Mouse (Mus musculus) embryo, embryonic 9.5 days (tissue): ENCODE measurements around the gene Dock10.
"Not testable (repeated sequence)": the region's sequence is repeated elsewhere in the genome, so short reads cannot be mapped to it uniquely, and the experiment has no call there.

Experiments
- DNase-seq: peaks from one replicate; pipeline ENCODE4 v3.0.0-alpha.2; 2017; ENCODE audit errors: extremely low spot score

Gene Dock10

DNA sequence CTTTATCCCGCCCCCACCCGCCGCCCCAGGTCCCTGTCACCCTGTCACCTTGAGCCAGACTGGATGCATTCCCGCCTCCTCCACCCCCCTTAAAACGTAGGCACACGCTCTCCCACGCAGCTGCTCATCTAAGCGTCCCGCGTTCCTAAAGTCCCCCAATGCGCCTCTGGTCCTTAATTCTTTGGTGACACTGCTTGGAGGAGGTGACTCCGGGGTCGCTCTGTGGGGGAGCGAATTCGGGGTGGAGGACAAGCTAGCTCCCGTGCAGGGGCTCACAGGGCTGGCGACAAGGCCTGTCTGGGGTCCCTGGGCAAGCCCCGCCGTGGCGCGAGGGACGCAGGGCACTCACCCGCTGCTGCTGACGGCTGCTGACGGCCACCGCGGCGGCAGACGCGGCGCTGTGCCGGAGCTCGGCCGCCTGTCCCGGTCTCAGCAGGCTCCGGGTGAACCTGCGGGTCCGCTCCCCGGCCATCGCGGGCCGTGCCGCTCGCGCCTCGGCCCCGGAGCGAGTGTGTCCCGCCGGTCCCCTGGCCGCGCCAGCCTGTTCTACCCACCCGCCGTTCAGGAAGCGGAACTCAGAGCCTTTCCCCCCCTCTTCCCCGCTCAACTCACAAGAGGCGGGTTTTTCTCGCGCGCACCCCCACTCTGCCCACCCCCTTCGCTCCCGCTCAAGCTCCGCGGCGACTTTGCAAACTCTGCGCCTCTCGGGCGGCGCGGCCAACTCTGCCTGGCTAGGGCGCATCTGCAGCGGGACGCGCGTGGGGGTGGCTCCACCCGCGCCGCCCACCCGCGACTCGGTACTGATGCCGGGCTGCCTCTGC lies at the start of gene Dock10:
TSS of gene Dock10 (minus strand) at position 551 of the 821 bp plus-strand sequence.
- DNase-seq = peak; percentile 62

DNA sequence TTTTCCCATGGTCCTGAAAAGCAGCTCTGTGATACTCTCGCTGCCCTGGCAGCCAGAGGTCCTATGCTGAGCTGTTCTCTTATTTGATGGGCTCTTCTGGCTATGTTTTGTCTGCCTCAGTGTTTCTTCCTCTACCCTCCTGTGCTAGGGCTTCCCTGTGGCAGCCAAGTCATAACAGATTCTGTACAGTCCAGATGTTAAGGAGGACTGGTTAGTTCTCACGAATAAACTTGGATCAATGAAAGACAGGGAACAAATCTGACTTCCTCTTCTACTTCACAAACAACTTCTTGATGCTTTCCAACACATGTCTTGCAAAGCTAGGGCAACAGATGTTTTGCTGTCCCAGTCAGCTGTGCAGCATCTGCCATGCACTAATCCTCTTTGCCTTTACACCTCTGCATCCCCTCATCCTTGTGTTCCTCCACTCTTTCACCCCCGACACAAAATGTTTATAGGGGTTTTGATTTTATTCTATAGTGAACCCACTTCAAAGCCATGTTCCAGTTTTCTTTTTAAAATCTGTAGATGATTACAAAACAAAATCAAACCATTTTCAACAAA lies 48.6 kb upstream of the Dock10 start:
- no peak for DNase-seq

DNA sequence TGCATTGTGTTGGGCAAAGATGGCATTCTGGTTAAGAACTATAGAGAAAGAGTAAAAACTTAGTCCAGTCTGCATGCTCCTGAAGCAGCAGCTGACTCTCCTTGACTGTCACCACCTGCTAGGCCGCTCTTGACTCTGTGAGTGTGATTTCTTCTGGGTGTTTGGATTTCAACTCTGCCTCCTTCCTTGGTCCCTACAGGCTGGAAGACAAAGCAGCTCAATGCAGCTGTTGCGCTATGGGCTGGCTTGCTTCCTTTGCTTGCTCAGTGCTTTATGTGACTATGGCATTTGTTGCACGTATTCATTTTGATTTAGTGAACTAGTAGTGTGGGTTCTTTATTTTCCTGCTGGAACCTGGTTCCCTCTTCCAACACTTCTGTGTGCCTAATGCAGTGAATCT lies 43.7 kb upstream of the Dock10 start:
- DNase-seq = no peak

DNA sequence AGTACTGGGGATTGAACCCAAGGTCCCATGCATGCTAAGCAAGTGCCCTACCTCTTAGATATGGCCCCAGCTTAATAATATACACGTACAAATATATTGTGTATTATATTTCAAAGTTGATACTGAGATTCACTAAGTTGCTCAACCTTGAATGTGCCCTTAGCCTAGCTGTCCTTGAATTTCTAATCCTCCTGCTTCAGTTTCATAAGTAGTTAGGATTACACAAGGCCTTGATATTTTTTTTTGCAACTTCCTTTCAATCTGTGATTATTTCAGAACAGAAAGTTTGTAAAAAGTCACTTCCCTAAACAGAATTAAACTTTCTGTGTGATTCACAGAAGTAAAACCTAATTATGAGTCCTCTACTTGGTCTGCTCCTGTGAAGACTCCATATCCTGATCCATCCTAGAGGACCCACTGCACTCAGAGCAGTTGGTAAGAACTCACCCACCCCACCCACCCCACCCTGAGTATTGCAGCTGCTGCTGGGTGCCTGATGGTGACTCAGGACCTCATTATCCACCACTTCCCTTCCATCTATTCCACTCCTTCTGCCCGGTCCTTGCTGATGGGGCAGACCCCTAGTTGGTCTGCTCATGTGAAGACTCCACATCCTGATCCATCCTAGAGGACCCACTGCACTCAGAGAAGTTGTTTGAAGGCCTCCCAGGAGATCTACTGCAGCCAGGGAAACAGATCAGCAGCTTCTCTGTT lies 26.9 kb upstream of the Dock10 start:
- no peak for DNase-seq

DNA sequence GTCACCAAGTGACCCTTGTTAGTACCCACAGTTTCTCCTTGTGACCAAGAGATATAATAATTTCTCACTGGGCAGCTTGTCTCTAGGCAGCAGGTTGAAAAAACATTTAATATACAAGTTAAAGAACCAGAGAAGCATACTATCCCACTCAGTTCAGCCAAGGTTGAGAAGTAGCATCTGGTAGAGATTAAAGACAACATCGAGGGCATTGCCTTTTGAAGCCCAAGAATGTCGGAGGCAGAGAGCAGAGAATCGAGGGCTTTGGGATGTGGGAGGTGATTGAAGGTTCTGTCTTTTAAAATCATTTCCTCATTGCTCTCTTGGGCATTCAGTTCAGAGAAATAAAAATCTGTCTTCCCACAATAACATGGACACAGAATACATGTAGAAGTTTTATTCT lies 25.8 kb upstream of the Dock10 start:
- DNase-seq = no peak

DNA sequence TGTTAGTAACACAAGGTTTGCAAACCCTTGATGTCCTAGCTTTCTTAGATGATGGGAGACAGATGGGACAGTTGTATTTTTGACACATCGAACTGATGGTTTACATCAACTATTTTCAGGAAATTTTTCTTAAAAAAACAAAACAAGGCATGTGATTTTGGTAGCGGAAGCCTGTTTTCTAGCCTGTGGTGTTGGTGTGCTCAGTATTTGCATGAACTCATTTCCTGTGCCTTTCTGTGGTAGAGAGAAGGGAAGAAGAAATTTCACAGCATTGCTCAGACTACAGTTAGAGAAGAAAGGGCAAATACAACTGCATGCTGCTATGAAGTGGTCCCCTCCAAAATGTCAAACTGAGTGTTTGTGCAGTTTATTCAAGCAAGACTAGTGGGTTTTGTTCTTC lies 7.2 kb upstream of the Dock10 start:
- no peak for DNase-seq

DNA sequence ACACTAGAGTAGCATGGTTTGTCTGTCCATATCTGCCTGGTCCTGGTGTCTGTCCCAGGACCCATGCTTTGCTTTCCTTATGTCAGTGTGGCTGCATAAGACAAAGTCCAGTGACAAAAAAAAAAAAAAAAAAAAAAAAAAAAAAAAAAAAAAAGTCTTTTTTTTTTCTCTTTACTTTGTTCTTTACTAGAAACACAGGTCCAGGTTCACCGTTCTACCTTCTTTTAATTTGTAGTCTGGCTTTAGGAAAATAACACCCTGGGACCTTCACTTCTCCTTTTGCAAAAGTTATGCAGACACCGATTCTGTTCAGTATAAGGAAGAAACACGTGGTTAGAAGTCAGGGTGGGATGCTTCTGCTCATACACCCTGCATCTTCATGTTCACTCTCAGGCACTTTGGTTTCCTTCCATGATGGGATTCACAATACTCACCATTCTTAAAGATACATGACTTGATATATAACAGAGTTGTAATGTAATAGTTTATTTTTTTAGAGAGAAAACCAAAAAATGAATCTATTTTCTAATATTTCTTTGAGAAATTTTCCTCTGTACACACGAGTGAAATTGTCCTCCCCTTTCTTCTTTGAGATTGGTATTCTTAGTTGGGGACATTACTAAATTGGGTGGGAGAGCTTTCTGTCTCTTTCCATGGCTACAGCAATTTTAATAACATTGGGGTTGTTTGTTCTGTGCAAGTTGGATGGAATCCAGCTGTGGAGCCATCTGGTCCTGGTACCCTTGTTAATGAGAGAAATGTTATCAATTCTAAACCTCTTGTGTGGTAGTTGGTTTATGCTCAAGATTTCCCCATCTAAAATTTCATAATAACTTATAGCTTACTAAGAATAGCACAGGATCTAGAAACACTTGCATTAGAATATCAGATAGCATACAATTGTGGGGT lies 5.0 kb upstream of the Dock10 start:
- no peak for DNase-seq

DNA sequence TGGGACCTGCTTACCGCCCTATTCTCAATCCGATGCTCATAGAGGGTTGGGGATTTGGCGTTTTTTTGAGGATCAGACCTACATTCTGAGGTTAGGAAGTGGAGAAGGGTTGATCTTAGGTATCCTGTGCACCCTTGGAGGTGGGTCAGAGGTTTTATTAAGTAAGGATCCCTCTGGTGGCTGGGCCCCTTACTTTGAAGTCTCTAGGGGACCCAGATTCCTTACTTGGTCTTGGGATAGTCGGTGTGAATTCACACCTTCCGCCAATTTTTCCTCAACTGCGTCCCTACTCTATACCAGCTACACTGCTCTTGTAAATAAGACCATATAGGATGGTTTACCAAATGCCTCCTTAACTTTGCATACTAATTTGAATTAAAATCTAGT lies 464 bp upstream of the Dock10 start:
- no peak for DNase-seq

DNA sequence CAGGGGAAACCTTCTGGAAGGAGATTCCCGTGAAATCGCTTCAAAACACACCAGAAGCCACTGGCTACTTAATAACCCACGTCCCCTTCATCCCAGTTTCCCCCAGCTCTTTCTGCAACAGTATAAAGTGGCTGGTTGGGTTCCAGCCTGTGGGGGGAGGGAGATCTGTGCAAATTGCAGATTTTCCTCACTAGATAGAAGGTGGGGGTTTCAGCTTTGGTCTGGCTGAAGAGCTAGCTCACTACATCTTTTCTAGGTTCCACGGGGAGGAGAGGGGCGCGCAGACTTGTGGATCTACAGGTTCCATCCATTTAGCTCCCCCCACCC lies 714 bp downstream of the Dock10 start:
- peak; percentile 20 for DNase-seq

DNA sequence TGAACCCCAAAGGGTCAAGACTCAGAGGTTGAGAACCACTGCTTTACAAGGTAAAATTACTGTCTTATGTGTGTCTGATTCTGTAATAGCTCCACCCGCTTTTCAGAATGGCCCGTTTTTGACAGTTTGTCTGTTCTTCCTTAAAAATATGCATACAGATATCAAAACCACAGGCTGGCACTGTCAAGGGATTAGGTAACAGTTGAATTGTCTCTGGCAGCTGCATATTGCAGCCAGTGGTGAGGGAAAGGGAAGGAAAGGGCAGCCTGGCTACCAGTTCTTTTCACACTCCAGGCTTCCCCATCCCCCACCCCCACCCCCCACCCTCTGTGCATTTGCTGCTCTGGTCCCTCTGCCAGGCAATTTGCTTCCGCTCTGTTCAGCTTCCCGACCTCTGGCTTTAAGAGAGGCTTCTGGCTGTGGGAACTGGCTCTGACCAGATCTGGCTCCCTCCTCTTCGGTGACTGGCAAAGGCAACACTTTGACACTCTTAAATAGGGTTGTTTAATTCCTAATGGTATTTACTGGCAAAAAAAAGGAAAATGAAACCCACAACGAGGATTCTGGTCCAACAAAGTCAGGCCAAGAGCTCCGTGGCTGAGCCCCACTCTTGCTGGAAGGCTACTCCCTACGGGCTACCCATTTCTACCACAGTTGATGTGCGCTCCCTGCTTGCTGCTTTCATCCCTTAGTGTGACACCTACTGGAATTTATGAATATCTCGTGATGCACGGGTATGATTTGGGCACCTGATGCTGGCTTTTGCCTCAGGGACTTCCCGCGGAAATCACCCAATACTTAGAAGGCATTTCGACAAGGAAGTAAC lies 1.3 kb downstream of the Dock10 start:
- peak; percentile 33 for DNase-seq

DNA sequence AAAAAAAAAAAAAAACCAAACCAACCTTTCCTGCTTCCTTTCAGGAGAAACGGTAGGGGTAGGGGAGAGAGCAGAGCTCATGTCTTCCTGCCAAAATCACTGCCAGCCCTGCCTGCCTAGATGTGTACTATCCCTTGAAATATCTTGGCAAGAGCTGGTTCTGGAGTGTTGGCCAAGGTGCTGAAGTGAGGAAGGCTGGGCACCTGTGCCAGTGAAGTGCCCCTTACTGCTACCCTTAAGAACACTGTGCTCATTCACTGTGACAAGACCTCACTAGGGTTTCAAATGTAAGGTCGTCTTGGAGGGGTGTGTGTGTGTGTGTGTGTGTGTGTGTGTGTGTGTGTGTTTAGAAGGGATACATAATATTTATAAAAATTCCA lies 2.3 kb downstream of the Dock10 start:
- no peak for DNase-seq

DNA sequence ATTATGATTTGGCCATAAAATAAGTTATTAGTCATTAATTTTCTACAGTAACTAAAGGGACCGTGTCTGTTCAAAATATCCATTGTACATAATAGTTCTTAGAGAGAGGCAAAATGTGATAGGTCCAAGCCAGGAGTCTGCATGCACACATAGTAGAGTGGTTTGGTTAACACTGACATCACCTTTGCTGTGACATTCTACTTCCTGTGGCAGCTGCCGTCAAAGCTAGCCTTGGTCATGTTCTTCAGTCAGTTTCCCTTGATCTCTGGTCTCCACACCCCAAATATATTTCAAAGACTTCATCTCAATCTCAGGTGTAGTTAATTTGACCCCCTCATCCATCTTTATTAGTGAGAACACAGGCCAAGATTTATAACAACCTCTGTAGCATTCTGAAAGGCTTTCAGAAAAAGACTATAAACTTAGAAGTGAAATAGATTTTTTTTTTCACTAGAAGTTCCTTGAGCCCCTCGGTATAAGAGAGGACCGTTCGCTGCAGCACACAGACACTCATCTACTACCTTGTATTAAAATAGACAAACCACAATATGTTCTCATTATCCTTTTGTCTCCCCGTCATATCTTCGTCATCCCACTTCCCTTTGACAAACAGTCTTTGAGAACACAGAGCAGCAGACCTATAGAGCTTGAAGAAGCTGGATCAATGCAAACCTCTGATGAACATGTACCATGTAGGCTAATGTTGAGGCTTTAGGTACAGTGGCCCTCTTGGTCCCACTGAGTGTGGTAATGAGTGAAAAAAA lies 2.8 kb downstream of the Dock10 start:
- DNase-seq = no peak

DNA sequence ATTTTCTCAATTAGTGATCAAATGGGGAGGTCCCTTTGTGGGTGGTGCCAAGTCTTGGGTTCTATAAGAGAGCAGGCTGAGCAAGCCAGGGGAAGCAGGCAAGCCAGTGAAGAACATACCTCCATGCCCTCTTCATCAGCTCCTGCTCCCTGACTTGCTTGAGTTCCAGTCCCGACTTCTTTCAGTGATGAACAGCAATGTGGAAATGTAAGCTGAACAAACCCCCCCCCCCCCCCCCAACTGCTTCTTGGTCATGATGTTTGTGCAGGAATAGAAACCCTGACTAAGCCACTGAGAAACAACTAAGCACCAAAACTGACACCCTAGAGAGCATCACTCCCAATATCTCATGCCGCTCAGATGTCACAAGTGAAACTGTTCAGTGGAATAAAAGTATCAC lies 9.2 kb downstream of the Dock10 start:
- not testable (repeated sequence) for DNase-seq

DNA sequence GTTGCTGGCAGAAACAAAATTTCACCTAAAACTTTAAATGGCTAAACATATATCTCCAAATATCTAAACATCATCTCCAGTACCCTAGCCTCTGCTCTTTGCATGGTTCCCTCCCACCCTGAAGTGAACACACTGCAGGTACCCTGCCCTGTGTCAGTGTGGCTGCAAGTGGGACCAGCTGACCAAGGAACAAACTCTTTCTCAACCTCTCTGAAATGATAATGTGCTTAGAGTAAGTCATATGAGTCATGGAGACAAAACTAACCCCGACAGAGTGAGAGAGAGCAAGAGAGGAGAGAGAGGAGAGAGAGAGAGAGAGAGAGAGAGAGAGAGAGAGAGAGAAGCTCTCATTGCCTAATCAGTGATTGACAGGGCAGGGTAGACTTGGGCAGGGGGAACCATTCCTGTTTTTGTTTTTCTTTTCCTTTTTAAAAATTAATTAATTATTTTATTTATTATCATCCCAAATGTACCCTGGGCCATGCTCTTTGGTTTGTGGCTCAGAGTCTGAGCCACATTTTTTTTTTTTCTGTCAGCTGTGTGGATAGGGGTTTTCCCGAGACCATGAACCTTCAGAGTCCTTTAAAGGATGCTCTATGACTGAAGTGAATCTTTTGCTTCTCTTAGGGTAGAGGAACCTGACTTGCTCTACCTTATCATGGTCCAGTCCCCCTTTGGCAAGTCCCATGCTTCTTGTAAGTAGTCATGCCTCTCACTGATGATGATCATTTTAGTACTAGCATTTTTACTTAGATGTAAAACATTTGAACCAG lies 11.4 kb downstream of the Dock10 start:
- no peak for DNase-seq

DNA sequence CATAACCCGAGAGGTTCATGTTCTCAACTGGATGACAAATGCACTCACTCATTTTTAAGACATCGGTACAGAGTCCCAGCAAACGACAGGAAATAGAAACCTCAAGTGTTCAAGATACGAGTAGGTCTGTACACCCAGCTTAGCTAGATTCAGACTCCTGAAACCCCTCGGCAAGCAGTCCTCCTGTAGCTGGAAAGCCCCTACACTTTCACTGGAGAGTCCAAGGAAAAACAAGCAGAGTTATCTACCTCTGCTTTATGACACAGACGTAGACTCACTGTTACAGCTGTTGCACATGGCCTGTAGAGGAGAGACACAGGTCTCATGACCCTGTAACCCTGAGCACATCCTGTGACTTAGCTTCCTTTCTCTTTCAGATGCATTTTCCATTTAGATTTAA lies 12.1 kb downstream of the Dock10 start:
- DNase-seq = no peak

DNA sequence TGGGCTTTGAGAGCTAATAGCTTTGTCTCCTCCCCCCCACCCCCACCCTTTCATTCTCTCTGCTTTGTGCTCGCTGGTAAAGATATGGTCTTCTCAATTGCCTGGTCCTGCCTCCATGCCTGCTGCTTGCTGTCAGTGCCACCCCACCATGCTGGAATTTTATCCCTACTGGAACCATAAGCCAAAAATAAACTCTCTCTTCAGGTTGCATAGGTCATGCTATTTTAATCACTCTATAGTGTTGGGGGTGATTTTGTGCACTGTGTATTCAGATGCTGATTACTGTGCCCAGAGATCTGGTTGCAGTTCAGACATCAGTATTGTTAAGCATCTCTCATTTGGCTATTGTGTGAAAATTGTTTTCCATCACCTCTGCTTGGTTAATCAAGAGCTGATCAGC lies 18.9 kb downstream of the Dock10 start:
- DNase-seq = no peak

DNA sequence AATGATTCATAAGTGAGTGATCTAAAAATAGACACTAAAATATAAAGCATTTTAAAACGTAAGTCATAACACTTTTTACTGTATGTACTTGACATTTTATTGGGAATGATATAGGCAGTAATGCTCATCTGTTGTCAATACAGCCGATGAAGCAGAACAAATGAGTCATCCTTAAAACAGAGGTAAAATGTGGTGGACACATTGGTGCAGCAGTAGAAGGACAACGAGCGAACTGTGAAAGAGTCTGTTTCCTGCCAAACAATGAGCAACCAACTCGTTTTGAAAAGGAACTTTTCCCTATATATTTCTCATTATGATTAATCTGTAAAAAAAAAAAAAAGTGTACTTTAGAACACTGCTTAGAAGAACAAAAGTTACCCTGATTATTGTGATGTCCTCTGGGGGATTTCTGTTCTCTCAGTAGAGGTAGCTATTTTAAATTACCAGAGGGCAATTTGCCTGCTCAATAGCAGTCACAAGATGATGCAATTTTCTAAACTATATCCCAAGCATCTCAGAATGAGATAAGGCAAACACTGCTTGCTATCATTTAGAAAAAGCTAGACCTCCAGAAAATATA lies 20.4 kb downstream of the Dock10 start:
- no peak for DNase-seq

DNA sequence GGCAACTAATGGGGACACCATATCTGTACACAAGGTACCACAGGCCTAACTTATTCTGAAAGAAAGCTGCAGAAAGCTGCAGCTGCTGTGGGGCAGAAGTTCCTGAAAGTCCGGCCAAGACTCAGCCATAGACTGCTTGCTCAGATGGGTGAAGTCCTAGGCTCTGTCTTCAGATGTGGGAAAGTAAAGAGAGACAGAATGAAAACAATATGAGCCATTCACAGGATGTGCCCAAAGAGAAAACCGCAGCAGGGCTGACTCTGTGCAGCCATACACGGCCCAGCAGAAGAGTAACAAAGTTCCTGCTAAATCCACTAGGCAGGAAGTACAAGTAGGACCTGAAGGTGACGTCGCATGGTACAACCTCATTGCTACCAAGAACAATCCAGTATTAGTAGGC lies 27.7 kb downstream of the Dock10 start:
- DNase-seq = no peak

DNA sequence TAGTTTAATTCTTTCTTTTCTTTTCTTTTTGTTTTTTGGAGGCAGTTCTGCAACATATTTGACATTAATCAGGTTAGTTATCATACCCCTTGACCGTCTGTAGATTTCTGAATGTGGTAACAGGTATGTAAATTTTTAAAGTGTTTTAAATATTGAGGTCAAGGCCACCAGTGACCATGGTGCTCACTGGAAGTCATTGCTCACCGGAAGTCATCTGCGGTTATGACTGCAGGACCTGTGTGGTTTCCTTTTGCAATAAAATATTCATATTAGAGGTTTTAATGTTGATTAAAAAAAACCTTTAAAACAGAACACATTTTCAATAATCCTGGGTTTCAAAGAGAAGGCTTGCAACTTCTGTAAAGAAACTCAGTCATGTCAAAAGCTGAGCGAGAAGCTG lies 28.2 kb downstream of the Dock10 start:
- no peak for DNase-seq
